Mouse (Mus musculus) lung, postnatal 0 days (tissue): ENCODE measurements around the gene Bicdl2. TPM values are rescaled to one million over a fixed set of nuclear protein-coding genes. Genes with fewer than 3 reads are reported as not detected.
A peak's percentile ranks its signal among the peaks of the same experiment; 100 is the strongest.

Source experiments
- ATAC-seq: fragments of 200-750 bp; cut with Nextera tagmentation; 2 replicates; pipeline ENCODE4 v1.8.0; 2017; ENCODE audit warnings: moderate library complexity
- DNase-seq: peaks from one replicate; pipeline ENCODE4 v3.0.0-alpha.2; 2016; ENCODE audit warnings: low spot score
- H3K27ac ChIP-seq: fragments of 300-500 bp; sonication (generic); 2 replicates; pipeline ENCODE4 v1.5.1; 2014; ENCODE audit warnings: antibody characterized with exemption, mild to moderate bottlenecking, low read length, mixed read lengths
- H3K27me3 ChIP-seq: fragments of 300-500 bp; sonication (generic); replicated peaks from 2 replicates; pipeline ENCODE4 v1.6.1; 2014; ENCODE audit warnings: low read length, mixed read lengths; ENCODE audit not compliant: insufficient read depth
- H3K36me3 ChIP-seq: fragments of 300-500 bp; sonication (generic); 2 replicates; pipeline ENCODE4 v1.6.1; 2014; ENCODE audit warnings: low read length, mixed read lengths; ENCODE audit not compliant: insufficient read depth
- H3K4me1 ChIP-seq: fragments of 300-500 bp; sonication (generic); 2 replicates; pipeline ENCODE4 v1.6.1; 2014; ENCODE audit warnings: antibody characterized with exemption, low read depth, low read length, mixed read lengths; ENCODE audit not compliant: insufficient read depth
- H3K4me2 ChIP-seq: fragments of 300-500 bp; sonication (generic); replicated peaks from 2 replicates; pipeline ENCODE4 v1.6.1; 2014; ENCODE audit warnings: low read depth, mild to moderate bottlenecking, low read length, moderate library complexity, mixed read lengths
- H3K4me3 ChIP-seq: fragments of 300-500 bp; sonication (generic); 2 replicates; pipeline ENCODE4 v1.5.1; 2014; ENCODE audit warnings: low read depth, low read length
- H3K9ac ChIP-seq: fragments of 300-500 bp; sonication (generic); replicated peaks from 2 replicates; pipeline ENCODE4 v1.6.1; 2014; ENCODE audit warnings: low read depth, mild to moderate bottlenecking
- H3K9me3 ChIP-seq: fragments of 300-500 bp; sonication (generic); 2 replicates; pipeline ENCODE4 v1.6.1; 2016; ENCODE audit warnings: low read length, mixed read lengths
- CTCF ChIP-seq: IDR thresholded peaks from 2 replicates; pipeline ENCODE4 v1.5.1; 2016; ENCODE audit warnings: antibody characterized with exemption, mild to moderate bottlenecking
- EP300 ChIP-seq: IDR thresholded peaks from 2 replicates; pipeline ENCODE4 v1.6.1; 2016; ENCODE audit warnings: antibody characterized with exemption, mild to moderate bottlenecking, control low read depth
- WGBS: fragments of 180-500 bp; shearing (Covaris S2); extraction: QIAGEN DNeasy Blood & Tissue Kit; methylation state at CpG from one replicate; pipeline ENCODE4 v1.1.7; 2014; 5-methylcytosine and 5-hydroxymethylcytosine counted together
- polyA plus RNA-seq: library from polyadenylated mRNA; unstranded; fragments of >200 nt; fragmentation: Nextera tagmentation; extraction: Ambion mirVana; gene quantifications from 2 replicates; pipeline ENCODE4 v1.2.1, GENCODE M21; 2015

The Bicdl2 gene
- polyA plus RNA-seq, 1 experiment from 2014 or later = 7.1 TPM

DNA sequence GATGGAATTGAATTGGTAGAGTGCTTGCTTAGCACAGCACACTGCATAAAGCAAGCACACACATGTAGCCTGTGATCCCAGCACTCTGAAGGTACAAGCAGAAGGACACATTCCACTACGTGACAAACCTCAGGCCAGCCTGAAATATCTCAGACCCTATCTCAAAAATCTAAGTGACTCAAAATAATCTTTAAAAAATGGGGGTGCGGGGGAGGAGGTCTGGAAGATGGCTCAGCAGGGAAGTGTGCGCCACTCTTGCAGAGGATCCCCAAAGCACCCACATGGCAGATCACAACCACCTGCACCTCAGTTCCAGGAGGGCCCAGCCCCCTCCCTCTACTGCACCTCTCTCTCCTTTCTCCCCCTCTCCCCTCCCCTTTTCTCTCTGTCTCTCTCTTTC, 11.2 kb downstream of the Bicdl2 start:
- ATAC-seq (no peak), DNase-seq (no peak)
- H3K27me3 ChIP-seq = no peaks in the 10 kb centered on the region
- TF ChIP-seq EP300 (no peak), CTCF (no peak)
- peaks cover 13% of the 10 kb centered on the region; the same call in 1 of the 2 replicates for H3K36me3 ChIP-seq
- H3K4me3 ChIP-seq = no peak overlapping the region
- WGBS = 88% methylated on average over 3 of the region's 3 CpGs
- no peak overlapping the region for H3K4me2 ChIP-seq
- peaks cover 15% of the 10 kb centered on the region; the same call in 1 of the 2 replicates for H3K4me1 ChIP-seq
- no peaks in the 10 kb centered on the region for H3K9me3 ChIP-seq
- H3K27ac ChIP-seq = no peak overlapping the region
- no peak overlapping the region for H3K9ac ChIP-seq

DNA sequence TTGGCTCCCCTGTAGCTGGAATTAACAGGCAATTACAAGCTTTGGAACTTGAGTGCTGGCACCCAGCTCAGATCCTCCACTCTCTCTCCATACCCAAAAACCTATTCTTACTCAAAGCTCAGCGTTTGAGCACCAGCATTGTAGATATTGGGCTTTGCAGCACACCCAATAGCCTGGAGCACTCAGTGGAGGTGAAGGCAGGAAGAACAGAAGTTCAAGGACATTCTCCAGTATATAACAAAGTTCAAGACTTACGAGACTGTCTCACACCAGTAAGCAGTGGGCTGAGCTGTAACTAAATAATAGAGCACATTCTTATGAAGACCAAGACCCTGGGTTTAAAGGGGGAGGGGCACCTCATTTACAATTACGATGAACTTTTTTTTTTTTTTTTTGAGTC, 12.5 kb downstream of the Bicdl2 start:
- H3K36me3 ChIP-seq = peaks cover 13% of the 10 kb centered on the region; the same call in 1 of the 2 replicates
- H3K4me1 ChIP-seq = peaks cover 19% of the 10 kb centered on the region; the same call in 1 of the 2 replicates
- TF ChIP-seq CTCF (no peak), EP300 (no peak)
- no peak overlapping the region for H3K27ac ChIP-seq
- peak overlapping the region; percentile 80 for H3K4me2 ChIP-seq
- 52% methylated on average over 3 of the region's 3 CpGs for WGBS
- no peaks in the 10 kb centered on the region for H3K9me3 ChIP-seq
- DNase-seq (no peak), ATAC-seq (no peak)
- H3K27me3 ChIP-seq = no peaks in the 10 kb centered on the region
- peak overlapping the region; percentile 70 for H3K4me3 ChIP-seq
- H3K9ac ChIP-seq = no peak overlapping the region

DNA sequence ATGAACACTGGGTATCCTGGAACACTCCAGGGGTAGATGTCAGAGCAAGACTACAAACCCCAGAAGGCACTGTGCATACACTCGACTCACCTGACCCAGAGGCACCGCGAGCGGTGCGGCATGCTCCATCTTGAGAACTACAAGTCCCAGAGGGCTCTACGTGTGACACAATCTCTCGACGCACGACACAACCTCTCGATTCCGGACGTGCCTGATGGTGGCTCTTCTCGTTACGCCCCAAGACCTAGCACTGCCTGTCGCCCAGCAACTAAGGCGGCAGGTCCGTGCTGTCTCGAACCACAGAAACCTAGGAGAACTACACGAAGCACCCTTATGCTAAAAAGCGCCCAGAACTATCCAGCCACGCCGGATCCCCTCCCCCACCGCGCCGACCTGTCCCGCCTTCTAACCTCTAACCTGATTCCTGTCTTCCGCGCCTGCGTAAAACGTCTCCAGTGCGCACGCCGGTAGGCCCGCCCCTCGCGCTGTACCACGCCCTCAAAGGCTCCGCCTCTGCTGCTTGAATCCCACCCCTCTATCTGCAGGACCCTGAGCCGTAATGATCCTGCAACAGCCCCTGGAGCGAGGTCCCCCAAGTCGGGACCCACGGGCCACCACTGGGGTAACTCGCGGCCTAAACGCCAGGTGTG, 13.2 kb downstream of the Bicdl2 start, which contains the start of the genes Hcfc1r1 and Thoc6:
TSS of gene Hcfc1r1 (plus strand) at position 173 of the 650 bp plus-strand sequence.
TSS of gene Thoc6 (minus strand) at position 459 of the 650 bp plus-strand sequence.
- under 1% methylated on average over 44 of the region's 45 CpGs for WGBS
- peaks cover 20% of the 10 kb centered on the region; the same call in 1 of the 2 replicates for H3K4me1 ChIP-seq
- ATAC-seq (peak; percentile 93), DNase-seq (peak; percentile 97)
- peak within 1 kb of the TSS; percentile 80 for H3K4me2 ChIP-seq
- H3K9ac ChIP-seq = peak within 1 kb of the TSS; percentile 58
- peak within 1 kb of the TSS; percentile 70 for H3K4me3 ChIP-seq
- peak; percentile 20; the same call in 1 of the 2 replicates for TF ChIP-seq EP300
- no peak for TF ChIP-seq CTCF
- peak within 1 kb of the TSS; percentile 74 for H3K27ac ChIP-seq
- no peaks in the 10 kb centered on the region for H3K9me3 ChIP-seq
- H3K36me3 ChIP-seq = peaks cover 7% of the 10 kb centered on the region; the same call in 1 of the 2 replicates
- no peaks in the 10 kb centered on the region for H3K27me3 ChIP-seq

DNA sequence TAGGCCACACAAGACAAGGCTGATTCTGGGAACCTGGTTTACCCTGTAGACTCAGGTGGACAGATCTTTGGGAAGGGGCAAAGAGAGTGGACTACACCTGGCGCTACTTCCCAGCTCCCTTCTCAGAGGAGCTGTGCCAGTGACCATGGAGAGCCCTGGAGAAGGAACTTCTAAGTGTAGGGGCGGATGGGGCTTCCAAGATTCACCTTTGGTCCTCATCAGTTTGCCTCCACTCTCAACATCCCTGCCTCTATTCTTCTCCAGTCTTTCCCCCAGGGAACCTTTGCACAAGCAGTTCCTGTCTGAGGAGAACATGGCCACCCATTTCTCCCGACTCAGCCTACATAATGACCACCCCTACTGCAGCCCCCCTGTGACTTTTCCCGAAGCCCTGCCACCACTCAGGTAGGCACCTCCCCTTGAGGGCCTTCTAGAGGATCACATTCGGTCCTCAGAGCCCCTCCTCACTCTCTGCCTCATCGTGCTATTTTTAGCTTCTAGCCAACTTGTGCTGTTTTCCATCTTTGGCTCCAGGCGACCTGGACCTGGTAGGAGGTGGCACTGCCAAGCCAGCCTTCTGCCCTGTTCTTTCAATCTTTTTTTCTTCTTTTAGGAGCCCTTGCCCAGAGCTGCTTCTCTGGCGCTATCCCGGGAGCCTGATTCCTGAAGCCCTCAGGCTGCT, 14.1 kb downstream of the Bicdl2 start:
- Histone ChIP-seq H3K27me3 (no peaks in the 10 kb centered on the region; the same call in 1 of the 2 replicates), H3K9ac (peak overlapping the region; percentile 58), H3K4me3 (peak overlapping the region; percentile 70), H3K4me1 (peaks cover 20% of the 10 kb centered on the region; the same call in 1 of the 2 replicates), H3K27ac (peak overlapping the region; percentile 74), H3K4me2 (peak overlapping the region; percentile 80), H3K9me3 (no peaks in the 10 kb centered on the region), H3K36me3 (no peaks in the 10 kb centered on the region)
- no peak for TF ChIP-seq CTCF
- TF ChIP-seq EP300 = peak; percentile 17; the same call in 1 of the 2 replicates
- WGBS = 36% methylated on average over 9 of the region's 9 CpGs
- DNase-seq (no peak), ATAC-seq (no peak)

DNA sequence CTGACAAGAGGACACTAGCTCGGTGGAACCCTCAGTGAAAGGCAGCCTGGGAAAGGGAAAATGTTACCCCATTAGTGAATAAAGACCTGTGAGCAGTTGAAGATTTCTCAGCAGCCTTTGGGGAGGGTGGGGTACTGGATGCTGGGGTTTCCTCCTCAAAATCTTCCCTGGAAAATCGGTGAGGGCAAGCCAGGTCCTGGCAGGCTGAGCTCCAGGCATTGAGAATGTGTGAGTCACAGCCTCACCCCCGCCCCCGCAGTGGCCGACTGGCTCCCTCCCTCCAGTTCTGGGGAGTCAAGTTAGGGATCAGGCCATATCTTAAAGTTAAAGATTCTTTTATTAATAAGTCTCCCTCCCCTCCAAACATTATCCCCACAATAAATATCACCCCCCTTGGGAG, 14.8 kb downstream of the Bicdl2 start:
- DNase-seq = peak; percentile 72
- WGBS = 30% methylated on average over 4 of the region's 5 CpGs
- ATAC-seq = no peak
- no peak for TF ChIP-seq CTCF
- no peak for TF ChIP-seq EP300
- Histone ChIP-seq H3K4me3 (peak overlapping the region; percentile 8; the same call in 1 of the 2 replicates), H3K4me2 (peak overlapping the region; percentile 80), H3K9me3 (no peaks in the 10 kb centered on the region), H3K27ac (peak overlapping the region; percentile 74), H3K9ac (no peak overlapping the region), H3K27me3 (no peaks in the 10 kb centered on the region; the same call in 1 of the 2 replicates), H3K36me3 (no peaks in the 10 kb centered on the region), H3K4me1 (peaks cover 20% of the 10 kb centered on the region; the same call in 1 of the 2 replicates)
